ENCODE assay signal across 30 mouse cellular contexts in genomic region chr4:125518861-125519260, GRCm38 (mm10). TPM values are rescaled to one million over a fixed set of nuclear protein-coding genes. Genes with fewer than 3 reads are reported as not detected.
DNase-seq lines count a peak whose midpoint lies in the region; ATAC-seq and TF ChIP-seq lines count a peak whose summit lies in the region.
"Had no signal": no experiment of that assay in that cellular context is flagged by ENCODE, and none has a peak within 500 bp of the region (broad histone marks: within the 10 kb centered on the region; RNA-seq: fewer than 3 reads in every experiment).

No protein-coding gene starts in this region.

- no peak overlapping the region for H3K27ac ChIP-seq in lung, embryonic 14.5 days (ENCODE audit: low read depth)
- no peak overlapping the region for H3K27ac ChIP-seq in limb, embryonic 10.5 days
- no peak overlapping the region for H3K27ac ChIP-seq in forebrain, embryonic 15.5 days (replicated peaks)
- H3K27ac ChIP-seq: embryonic facial prominence, embryonic 13.5 days; forebrain, embryonic 10.5 days; heart, embryonic 10.5 days; layer of hippocampus, adult 2 months; left cerebral cortex, adult 2 months; liver, embryonic 13.5 days; midbrain, embryonic 15.5 days; neural tube, embryonic 13.5 days had no signal

- H3K4me3 ChIP-seq in lung, embryonic 14.5 days (ENCODE audit: low read depth, low read length): no peak overlapping the region
- no peak overlapping the region for H3K4me3 ChIP-seq in lung, adult 2 months (replicated peaks; ENCODE audit: extremely low read depth, low read depth, low read length)
- H3K4me3 ChIP-seq in limb, embryonic 10.5 days: no peak overlapping the region
- H3K4me3 ChIP-seq in forebrain, embryonic 15.5 days: no peak overlapping the region
- H3K4me3 ChIP-seq: embryonic facial prominence, embryonic 13.5 days; forebrain, embryonic 10.5 days; heart, embryonic 10.5 days; layer of hippocampus, adult 2 months; left cerebral cortex, adult 2 months; liver, embryonic 13.5 days; midbrain, embryonic 15.5 days; neural tube, embryonic 13.5 days had no signal

- TF ChIP-seq POLR2A in lung, adult 2 months (IDR thresholded peaks at IDR 0.05; ENCODE audit: borderline replicate concordance, extremely low read depth, low read depth, low read length): no peak

- no peak for TF ChIP-seq CTCF in lung, embryonic 14.5 days (IDR thresholded peaks at IDR 0.05; ENCODE audit: low read depth)
- TF ChIP-seq CTCF in lung, adult 2 months (IDR thresholded peaks at IDR 0.05; ENCODE audit: insufficient read depth, low read length): no peak

- peak; percentile 14 for DNase-seq in heart, postnatal 4 days
- DNase-seq in heart, adult 8-10 months (ENCODE audit: low spot score): no peak
- peak; percentile 56 for DNase-seq in lung, embryonic 14.5 days
- DNase-seq in lung, adult 2 months: no peak
- peak; percentile 53 for DNase-seq in embryo, embryonic 10.5 days (ENCODE audit: low spot score)
- peak; percentile 48 for DNase-seq in limb, embryonic 10.5 days (ENCODE audit: low spot score)
- DNase-seq in gastrocnemius, postnatal 36 days: no peak
- DNase-seq: adrenal gland, postnatal 25 days; cerebellum, adult 11-12 months; cerebellum, adult 9-11 months; forebrain, postnatal 0 days; gastrocnemius, postnatal 10 days; kidney, adult 2 months; kidney, postnatal 25 days; liver, embryonic 13.5 days; lung, adult 18-20 months; lung, postnatal 14 days; thymus, postnatal 4 days had no signal

- no peaks in the 10 kb centered on the region for H3K36me3 ChIP-seq in lung, embryonic 14.5 days (ENCODE audit: insufficient read depth)
- H3K36me3 ChIP-seq in limb, embryonic 10.5 days: no peaks in the 10 kb centered on the region
- H3K36me3 ChIP-seq in forebrain, embryonic 15.5 days: no peaks in the 10 kb centered on the region
- H3K36me3 ChIP-seq: embryonic facial prominence, embryonic 13.5 days; forebrain, embryonic 10.5 days; heart, embryonic 10.5 days; liver, embryonic 13.5 days; midbrain, embryonic 15.5 days; neural tube, embryonic 13.5 days had no signal

- no peak overlapping the region for H3K9ac ChIP-seq in lung, embryonic 14.5 days
- no peak overlapping the region for H3K9ac ChIP-seq in forebrain, embryonic 15.5 days (replicated peaks)
- H3K9ac ChIP-seq: embryonic facial prominence, embryonic 13.5 days; forebrain, postnatal 0 days; liver, embryonic 13.5 days; midbrain, embryonic 15.5 days; neural tube, embryonic 13.5 days had no signal

- intact Hi-C loops in gastrocnemius, postnatal 36 days (cut with DNase I): no loop called here

- no peaks in the 10 kb centered on the region for H3K27me3 ChIP-seq in lung, embryonic 14.5 days (ENCODE audit: insufficient read depth, low read length)
- peaks cover 24% of the 10 kb centered on the region; the same call in 1 of the 2 replicates for H3K27me3 ChIP-seq in limb, embryonic 10.5 days (ENCODE audit: low read depth, poor library complexity, severe bottlenecking)
- H3K27me3 ChIP-seq in forebrain, embryonic 15.5 days: no peaks in the 10 kb centered on the region; the same call in 1 of the 2 replicates
- H3K27me3 ChIP-seq: liver, embryonic 13.5 days; midbrain, embryonic 15.5 days had no signal

- 74% methylated on average over 5 of the region's 5 CpGs for WGBS in lung, embryonic 14.5 days
- 79% methylated on average over 5 of the region's 5 CpGs for WGBS in lung, adult 2 months
- 81% methylated on average over 5 of the region's 5 CpGs for WGBS in limb, embryonic 10.5 days
- 89% methylated on average over 5 of the region's 5 CpGs for WGBS in forebrain, embryonic 15.5 days

- H3K9me3 ChIP-seq in lung, embryonic 14.5 days (ENCODE audit: low read depth, low read length): no peaks in the 10 kb centered on the region
- H3K9me3 ChIP-seq in limb, embryonic 10.5 days (replicated peaks): no peaks in the 10 kb centered on the region
- no peaks in the 10 kb centered on the region for H3K9me3 ChIP-seq in forebrain, embryonic 15.5 days
- H3K9me3 ChIP-seq: embryonic facial prominence, embryonic 13.5 days; forebrain, embryonic 10.5 days; heart, embryonic 10.5 days; liver, embryonic 13.5 days; midbrain, embryonic 15.5 days; neural tube, embryonic 13.5 days had no signal

- no peak overlapping the region for H3K4me2 ChIP-seq in lung, embryonic 14.5 days
- H3K4me2 ChIP-seq in forebrain, embryonic 15.5 days (replicated peaks): no peak overlapping the region
- H3K4me2 ChIP-seq: embryonic facial prominence, embryonic 13.5 days; liver, embryonic 13.5 days; midbrain, embryonic 15.5 days; neural tube, embryonic 13.5 days had no signal

- H3K4me1 ChIP-seq in lung, embryonic 14.5 days (ENCODE audit: insufficient read depth): no peaks in the 10 kb centered on the region
- no peaks in the 10 kb centered on the region for H3K4me1 ChIP-seq in lung, adult 2 months (ENCODE audit: control insufficient read depth, insufficient read depth, low read length)
- H3K4me1 ChIP-seq in limb, embryonic 10.5 days: 0 out of 2 replicates have a peak, but pooled peaks cover 3% of the 10 kb centered on the region
- H3K4me1 ChIP-seq in forebrain, embryonic 15.5 days: 0 out of 2 replicates have a peak, but pooled peaks cover 13% of the 10 kb centered on the region
- H3K4me1 ChIP-seq: heart, embryonic 10.5 days; liver, embryonic 13.5 days had no signal

- no peak for ATAC-seq in lung, embryonic 14.5 days (ENCODE audit: insufficient read depth)
- no peak for ATAC-seq in forebrain, embryonic 15.5 days (replicated peaks)
- ATAC-seq: CD4-positive, CD25-positive, alpha-beta regulatory T cell, adult 4 months; forebrain, postnatal 0 days; hindbrain, embryonic 16.5 days; midbrain, embryonic 15.5 days had no signal

RNA-seq across cellular contexts. Expression of gene Grik3, which starts 28.4 kb away (rescaled TPM):
- under 1 TPM; 0.31 to 0.36 TPM for total RNA-seq in heart, postnatal 4 days (2021)
- total RNA-seq in heart, adult 8-10 months (2022): under 1 TPM; 0.20 to 0.47 (median 0.31) TPM
- 0.01 TPM in 1 of 2 replicates, not detected in the other for polyA plus RNA-seq in lung, embryonic 14.5 days (2014; fragmentation: Nextera tagmentation; extraction: Ambion mirVana)
- polyA plus RNA-seq in lung, adult 2 months (2012; rRNA removed): 0.12 and 0.77 TPM in 2 replicates
- polyA plus RNA-seq in limb, embryonic 10.5 days (2016; fragmentation: Nextera tagmentation; extraction: Ambion mirVana): 0.01 TPM in 1 of 2 replicates, not detected in the other
- 7.9 and 8.2 TPM in 2 replicates for polyA plus RNA-seq in forebrain, embryonic 15.5 days (2015; fragmentation: Nextera tagmentation; extraction: Ambion mirVana)
- under 1 TPM; 0.05 to 0.10 TPM for total RNA-seq in gastrocnemius, postnatal 36 days (2021)
- total RNA-seq: granulocyte monocyte progenitor cell, adult 5-6 weeks; hematopoietic stem cell, adult 5-6 weeks had no signal
- polyA plus RNA-seq: CD4-positive, CD25-positive, alpha-beta regulatory T cell, adult 4 months had no signal

Comparison
In these comparisons a context has a peak if more than half of its experiments do, and no peak if none do; other contexts are left out.
1. DNase-seq: peak in heart, postnatal 4 days (single experiment), lung, embryonic 14.5 days (single experiment), embryo, embryonic 10.5 days (single experiment) and limb, embryonic 10.5 days (single experiment); none in heart, adult 8-10 months (single experiment), lung, adult 2 months (single experiment) and gastrocnemius, postnatal 36 days (0 of 2).